Mouse (Mus musculus) MEL (cell line): ENCODE data around the gene Olfr1076. TPM values are rescaled to one million over a fixed set of nuclear protein-coding genes. Genes with fewer than 3 reads are reported as not detected.
"Not testable (repeated sequence)": the region's sequence is repeated elsewhere in the genome, so short reads cannot be mapped to it uniquely, and the experiment has no call there.

ENCODE experiments used
- DNase-seq: peaks from one replicate; pipeline ENCODE4 v3.0.0; 2011; ENCODE audit warnings: low read depth, low spot score
- H3K27ac ChIP-seq: 2 replicates; pipeline ENCODE4 v1.5.1; 2012; ENCODE audit warnings: low read depth, mild to moderate bottlenecking, control low read depth, low read length, moderate library complexity; ENCODE audit not compliant: control insufficient read depth
- H3K27me3 ChIP-seq, 2 experiments: fragments of 150-350 bp in 1 of 2; sonication (generic) in 1 of 2; 2 replicates each; pipeline ENCODE4 v1.6.1; 2012; ENCODE audit warnings: low read length in 2 of 2, mild to moderate bottlenecking in 2 of 2, improper control_type of control experiment in 1 of 2, moderate library complexity in 1 of 2; ENCODE audit not compliant: insufficient read depth in 2 of 2, control insufficient read depth in 1 of 2
- H3K36me3 ChIP-seq, 2 experiments: 2 replicates each; pipeline ENCODE4 v1.6.1; 2012 to 2014; ENCODE audit warnings: low read length in 2 of 2, improper control_type of control experiment in 1 of 2, inconsistent platforms in 1 of 2, mild to moderate bottlenecking in 1 of 2; ENCODE audit not compliant: insufficient read depth in 2 of 2, control insufficient read depth in 1 of 2
- H3K4me1 ChIP-seq, 2 experiments: fragments of 150-350 bp in 1 of 2; sonication (generic) in 1 of 2; 2 replicates each; pipeline ENCODE4 v1.6.1; 2012; ENCODE audit warnings: low read length in 2 of 2, improper control_type of control experiment in 1 of 2, mild to moderate bottlenecking in 1 of 2; ENCODE audit not compliant: insufficient read depth in 2 of 2, control insufficient read depth in 1 of 2
- H3K4me3 ChIP-seq, 2 experiments: fragments of 150-350 bp in 1 of 2; sonication (generic) in 1 of 2; 2 replicates each; pipeline ENCODE4 v1.5.1; 2012; ENCODE audit warnings: low read depth in 2 of 2, low read length in 2 of 2, mild to moderate bottlenecking in 2 of 2, moderate library complexity in 2 of 2, control low read depth in 1 of 2, improper control_type of control experiment in 1 of 2; ENCODE audit not compliant: control insufficient read depth in 1 of 2, insufficient read depth in 1 of 2
- H3K79me2 ChIP-seq: 2 replicates; pipeline ENCODE4 v1.6.1; 2012; ENCODE audit warnings: mild to moderate bottlenecking, low read length, moderate library complexity; ENCODE audit not compliant: control insufficient read depth, poor library complexity, insufficient read depth
- H3K9ac ChIP-seq: 2 replicates; pipeline ENCODE4 v1.6.1; 2012; ENCODE audit warnings: low read depth, mild to moderate bottlenecking, control low read depth, low read length, moderate library complexity; ENCODE audit not compliant: control insufficient read depth, poor library complexity, severe bottlenecking
- H3K9me3 ChIP-seq: fragments of 150-350 bp; sonication (generic); replicated peaks from 2 replicates; pipeline ENCODE4 v1.6.1; 2012; ENCODE audit warnings: mild to moderate bottlenecking, low read length, improper control_type of control experiment, moderate library complexity; ENCODE audit not compliant: insufficient read depth
- EP300 ChIP-seq, 2 experiments: IDR thresholded peaks; 2 replicates each; pipeline ENCODE4 v1.6.1; 2011; ENCODE audit warnings: improper control_type of control experiment in 2 of 2, low read length in 2 of 2, low read depth in 1 of 2, mild to moderate bottlenecking in 1 of 2
- HCFC1 ChIP-seq: IDR thresholded peaks from 2 replicates; pipeline ENCODE4 v1.6.1; 2012; ENCODE audit warnings: low read depth, mild to moderate bottlenecking, inconsistent platforms, low read length, improper control_type of control experiment, moderate library complexity
- KAT2A ChIP-seq: conservative IDR thresholded peaks from 2 replicates; pipeline ENCODE4 v1.6.1; 2012; ENCODE audit warnings: low read depth, low read length, improper control_type of control experiment, inconsistent platforms
- SIN3A ChIP-seq: IDR thresholded peaks from 2 replicates; pipeline ENCODE4 v1.6.1; 2012; ENCODE audit warnings: low read length, improper control_type of control experiment, inconsistent platforms
- USF2 ChIP-seq, 2 experiments: IDR thresholded peaks; 2 replicates each; pipeline ENCODE4 v1.6.1; 2011 to 2012; ENCODE audit warnings: improper control_type of control experiment in 2 of 2, low read length in 2 of 2, borderline replicate concordance in 1 of 2, inconsistent platforms in 1 of 2, low read depth in 1 of 2, mild to moderate bottlenecking in 1 of 2; ENCODE audit not compliant: insufficient read depth in 1 of 2
- polyA plus RNA-seq, 2 experiments: library from polyadenylated mRNA; stranded (reverse) in 1 of 2; unstranded in 1 of 2; fragments of >175 nt in 1 of 2; fragments of >200 nt in 1 of 2; gene quantifications; 2 replicates each; pipeline versions ENCODE4 v1.2.1 to v1.2.4; 2012; ENCODE audit warnings: low replicate concordance in 2 of 2, low read depth in 1 of 2; ENCODE audit not compliant: insufficient read length in 2 of 2, insufficient read depth in 1 of 2, missing spikeins in 1 of 2
- total RNA-seq: library from RNA; depleted of rRNA; stranded (reverse); fragments of 300-350 nt; gene quantifications from 2 replicates; pipeline ENCODE4 v1.2.3, GENCODE M21; 2012; rRNA removed

The Olfr1076 gene
- total and polyA plus RNA-seq, 3 experiments, result not detected

- TF ChIP-seq USF2 (IDR thresholded peaks at IDR 0.05; ENCODE audit: borderline replicate concordance in 1 of 2, insufficient read depth in 1 of 2, low read depth in 1 of 2, low read length in 2 of 2) (no peak), SIN3A (no peak), HCFC1 (no peak), KAT2A (no peak), EP300 (IDR thresholded peaks at IDR 0.05; ENCODE audit: low read depth in 1 of 2, low read length in 2 of 2) (no peak)
- no peak within 1 kb of the TSS for H3K27ac ChIP-seq
- DNase-seq, result no peak
Measured at GRCm38 (mm10) chr2:86542380-86542779, 34.1 kb downstream of the Olfr1076 start, which contains the start of gene Olfr1079. Gene Olfr1079 (minus strand): TSS chr2:86542480.

DNA sequence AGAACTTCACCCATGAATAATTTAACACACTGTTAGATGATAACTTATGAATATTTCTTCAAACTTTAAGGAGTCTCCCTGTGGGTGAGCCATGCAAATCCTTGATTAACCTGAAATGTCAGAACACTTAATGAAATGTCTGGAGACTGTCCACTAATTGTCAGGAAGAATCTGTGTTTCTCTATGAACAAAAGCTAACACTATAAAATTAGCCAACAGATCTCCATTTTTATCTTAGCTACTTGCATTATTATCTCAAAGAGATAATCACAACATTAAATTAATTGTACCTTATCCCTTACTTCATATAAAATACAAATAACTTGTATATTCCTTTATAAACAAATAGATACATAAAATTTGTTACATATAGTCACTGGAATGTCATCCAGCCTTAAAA is 49.9 kb downstream of the Olfr1076 start, which contains the start of gene Olfr1080:
TSS of gene Olfr1080 (minus strand) at position 101 of the 400 bp plus-strand sequence.
- not testable (repeated sequence) for H3K4me3 ChIP-seq, H3K27me3 ChIP-seq, H3K27ac ChIP-seq, H3K36me3 ChIP-seq, DNase-seq, H3K79me2 ChIP-seq, H3K9ac ChIP-seq, H3K4me1 ChIP-seq, H3K9me3 ChIP-seq

More at GRCm38 (mm10) chr2:86542380-86542779, 34.1 kb downstream of the Olfr1076 start, which contains the start of gene Olfr1079:
- no peaks in the 10 kb centered on the region for H3K27me3 ChIP-seq
- H3K9me3 ChIP-seq, result no peaks in the 10 kb centered on the region
- no peak within 1 kb of the TSS for H3K4me3 ChIP-seq
- H3K79me2 ChIP-seq, result no peaks in the 10 kb centered on the region
- H3K36me3 ChIP-seq, result no peaks in the 10 kb centered on the region
- no peak within 1 kb of the TSS for H3K9ac ChIP-seq
- no peaks in the 10 kb centered on the region for H3K4me1 ChIP-seq

Other genes with a start within 250 kb of the Olfr1076 start
- gene Olfr1051, start 229.4 kb upstream of the Olfr1076 start, total RNA-seq, result not detected in 2 replicates
- gene Olfr1051, start 229.4 kb upstream of the Olfr1076 start, polyA plus RNA-seq, result not detected
- gene Olfr1052, start 216.0 kb upstream of the Olfr1076 start, total RNA-seq, result not detected in 2 replicates
- gene Olfr1052, start 216.0 kb upstream of the Olfr1076 start, polyA plus RNA-seq, result not detected
- not detected in 2 replicates for gene Olfr1053, start 193.2 kb upstream of the Olfr1076 start, total RNA-seq
- not detected for gene Olfr1053, start 193.2 kb upstream of the Olfr1076 start, polyA plus RNA-seq
- not detected in 2 replicates for gene Olfr1054, start 173.0 kb upstream of the Olfr1076 start, total RNA-seq
- gene Olfr1054, start 173.0 kb upstream of the Olfr1076 start, polyA plus RNA-seq, result not detected
- gene Olfr1055, start 158.2 kb upstream of the Olfr1076 start, total RNA-seq, result 0.29 and 0.65 TPM in 2 replicates
- gene Olfr1055, start 158.2 kb upstream of the Olfr1076 start, polyA plus RNA-seq, result not detected
- not detected in 2 replicates for gene Olfr1056, start 146.0 kb upstream of the Olfr1076 start, total RNA-seq
- not detected for gene Olfr1056, start 146.0 kb upstream of the Olfr1076 start, polyA plus RNA-seq
- not detected in 2 replicates for gene Olfr1057, start 130.1 kb upstream of the Olfr1076 start, total RNA-seq
- gene Olfr1057, start 130.1 kb upstream of the Olfr1076 start, polyA plus RNA-seq, result not detected
- gene Olfr1058, start 119.9 kb upstream of the Olfr1076 start, total RNA-seq, result not detected in 2 replicates
- not detected for gene Olfr1058, start 119.9 kb upstream of the Olfr1076 start, polyA plus RNA-seq
- gene Olfr1061, start 94.4 kb upstream of the Olfr1076 start, total RNA-seq, result not detected in 2 replicates
- not detected for gene Olfr1061, start 94.4 kb upstream of the Olfr1076 start, polyA plus RNA-seq
- gene Olfr1062, start 81.7 kb upstream of the Olfr1076 start, total RNA-seq, result not detected in 2 replicates
- not detected for gene Olfr1062, start 81.7 kb upstream of the Olfr1076 start, polyA plus RNA-seq
- not detected in 2 replicates for gene Olfr1065, start 57.9 kb upstream of the Olfr1076 start, total RNA-seq
- gene Olfr1065, start 57.9 kb upstream of the Olfr1076 start, polyA plus RNA-seq, result not detected
- gene Olfr1066, start 52.2 kb upstream of the Olfr1076 start, total RNA-seq, result not detected in 2 replicates
- not detected for gene Olfr1066, start 52.2 kb upstream of the Olfr1076 start, polyA plus RNA-seq
- gene Olfr228, start 21.1 kb upstream of the Olfr1076 start, total RNA-seq, result not detected in 2 replicates
- gene Olfr228, start 21.1 kb upstream of the Olfr1076 start, polyA plus RNA-seq, result not detected
- gene Olfr1079, start 34.0 kb downstream of the Olfr1076 start, total RNA-seq, result not detected in 2 replicates
- gene Olfr1079, start 34.0 kb downstream of the Olfr1076 start, polyA plus RNA-seq, result not detected
- not detected in 2 replicates for gene Olfr1080, start 49.8 kb downstream of the Olfr1076 start, total RNA-seq
- gene Olfr1080, start 49.8 kb downstream of the Olfr1076 start, polyA plus RNA-seq, result not detected
- not detected in 2 replicates for gene Olfr1082, start 90.5 kb downstream of the Olfr1076 start, total RNA-seq
- not detected for gene Olfr1082, start 90.5 kb downstream of the Olfr1076 start, polyA plus RNA-seq
- not detected in 2 replicates for gene Olfr1084, start 131.3 kb downstream of the Olfr1076 start, total RNA-seq
- not detected for gene Olfr1084, start 131.3 kb downstream of the Olfr1076 start, polyA plus RNA-seq
- gene Olfr1085, start 153.6 kb downstream of the Olfr1076 start, total RNA-seq, result not detected in 2 replicates
- not detected for gene Olfr1085, start 153.6 kb downstream of the Olfr1076 start, polyA plus RNA-seq
- gene Olfr1086, start 171.6 kb downstream of the Olfr1076 start, total RNA-seq, result not detected in 2 replicates
- gene Olfr1086, start 171.6 kb downstream of the Olfr1076 start, polyA plus RNA-seq, result not detected
- gene Olfr1087, start 189.9 kb downstream of the Olfr1076 start, total RNA-seq, result not detected in 2 replicates
- gene Olfr1087, start 189.9 kb downstream of the Olfr1076 start, polyA plus RNA-seq, result not detected
- gene Olfr1089, start 225.2 kb downstream of the Olfr1076 start, total RNA-seq, result not detected in 2 replicates
- not detected for gene Olfr1089, start 225.2 kb downstream of the Olfr1076 start, polyA plus RNA-seq